Mouse (Mus musculus) limb, embryonic 13.5 days (tissue): ENCODE measurements at regions not wholly inside any gene's neighbourhood (a gene's known extent, or its start where the extent isn't known, plus 50 kb on each side); places are given as distances from the start of the nearest gene placed in this dataset.

Source experiments
- ATAC-seq: fragments of 200-750 bp; cut with Nextera tagmentation; 2 replicates; pipeline ENCODE4 v1.8.0; 2017; ENCODE audit warnings: low read depth, moderate number of reproducible peaks, moderate TSS enrichment; ENCODE audit not compliant: low FRiP score
- H3K27ac ChIP-seq: fragments of 300-500 bp; sonication (generic); 2 replicates; pipeline ENCODE4 v1.5.1; 2015; ENCODE audit warnings: inconsistent platforms, mild to moderate bottlenecking, moderate library complexity
- H3K27me3 ChIP-seq: fragments of 300-500 bp; sonication (generic); 2 replicates; pipeline ENCODE4 v1.6.1; 2015; ENCODE audit warnings: mild to moderate bottlenecking, inconsistent platforms
- H3K36me3 ChIP-seq: fragments of 300-500 bp; sonication (generic); 2 replicates; pipeline ENCODE4 v1.6.1; 2015; ENCODE audit warnings: inconsistent platforms, mild to moderate bottlenecking, moderate library complexity
- H3K4me1 ChIP-seq: fragments of 300-500 bp; sonication (generic); 2 replicates; pipeline ENCODE4 v1.6.1; 2015; ENCODE audit warnings: inconsistent platforms
- H3K4me2 ChIP-seq: fragments of 300-500 bp; sonication (generic); replicated peaks from 2 replicates; pipeline ENCODE4 v1.6.1; 2015; ENCODE audit warnings: inconsistent platforms, mild to moderate bottlenecking, moderate library complexity
- H3K4me3 ChIP-seq: fragments of 300-500 bp; sonication (generic); 2 replicates; pipeline ENCODE4 v1.5.1; 2015; ENCODE audit warnings: moderate library complexity, mild to moderate bottlenecking, inconsistent platforms
- H3K9ac ChIP-seq: fragments of 300-500 bp; sonication (generic); 2 replicates; pipeline ENCODE4 v1.6.1; 2015; ENCODE audit warnings: mild to moderate bottlenecking, inconsistent platforms
- H3K9me3 ChIP-seq: fragments of 300-500 bp; sonication (generic); 2 replicates; pipeline ENCODE4 v1.6.1; 2016; ENCODE audit warnings: inconsistent platforms
- WGBS: fragments of 180-500 bp; shearing (Covaris S2); methylation state at CpG from one replicate; pipeline ENCODE4 v1.1.7; 2015; 5-methylcytosine and 5-hydroxymethylcytosine counted together

GRCm38 (mm10) chr14:72277309-72277708 lies 214.3 kb downstream of the Gm9195 start:
- H3K27me3 ChIP-seq, result no peaks in the 10 kb centered on the region
- ATAC-seq, result no peak
- no peak overlapping the region for H3K9ac ChIP-seq
- no peaks in the 10 kb centered on the region for H3K4me1 ChIP-seq
- H3K4me2 ChIP-seq, result no peak overlapping the region
- H3K4me3 ChIP-seq, result no peak overlapping the region
- WGBS, result 82% methylated on average over 4 of the region's 4 CpGs
- H3K27ac ChIP-seq, result no peak overlapping the region
- no peaks in the 10 kb centered on the region for H3K9me3 ChIP-seq
- H3K36me3 ChIP-seq, result no peaks in the 10 kb centered on the region

- Histone ChIP-seq H3K4me1 (no peaks in the 10 kb centered on the region), H3K9me3 (no peaks in the 10 kb centered on the region), H3K27me3 (no peaks in the 10 kb centered on the region), H3K4me2 (no peak overlapping the region), H3K9ac (no peak overlapping the region), H3K27ac (no peak overlapping the region), H3K36me3 (no peaks in the 10 kb centered on the region), H3K4me3 (no peak overlapping the region)
- 65% methylated on average over 2 of the region's 2 CpGs for WGBS
- ATAC-seq, result no peak
These were observed 232.4 kb downstream of the Gm9195 start for GRCm38 (mm10) chr14:72259255-72259654.

GRCm38 (mm10) chr14:72241872-72242271 lies 249.8 kb downstream of the Gm9195 start:
- Histone ChIP-seq H3K27ac (no peak overlapping the region), H3K4me3 (no peak overlapping the region), H3K9ac (no peak overlapping the region), H3K36me3 (no peaks in the 10 kb centered on the region), H3K4me2 (no peak overlapping the region), H3K9me3 (no peaks in the 10 kb centered on the region), H3K4me1 (no peaks in the 10 kb centered on the region), H3K27me3 (no peaks in the 10 kb centered on the region)
- no peak for ATAC-seq
- 86% methylated on average over 4 of the region's 4 CpGs for WGBS

GRCm38 (mm10) chr14:72240272-72240671 lies 251.4 kb downstream of the Gm9195 start:
- ATAC-seq, result no peak
- H3K9me3 ChIP-seq, result no peaks in the 10 kb centered on the region
- H3K4me1 ChIP-seq, result no peaks in the 10 kb centered on the region
- H3K4me3 ChIP-seq, result no peak overlapping the region
- no peak overlapping the region for H3K27ac ChIP-seq
- 57% methylated on average over 4 of the region's 4 CpGs for WGBS
- H3K4me2 ChIP-seq, result no peak overlapping the region
- no peaks in the 10 kb centered on the region for H3K27me3 ChIP-seq
- no peak overlapping the region for H3K9ac ChIP-seq
- no peaks in the 10 kb centered on the region for H3K36me3 ChIP-seq

GRCm38 (mm10) chr14:72238344-72238743 lies 253.3 kb downstream of the Gm9195 start:
- H3K27me3 ChIP-seq, result no peaks in the 10 kb centered on the region
- H3K27ac ChIP-seq, result no peak overlapping the region
- no peak for ATAC-seq
- H3K9me3 ChIP-seq, result no peaks in the 10 kb centered on the region
- no peak overlapping the region for H3K4me2 ChIP-seq
- H3K4me1 ChIP-seq, result no peaks in the 10 kb centered on the region
- H3K9ac ChIP-seq, result no peak overlapping the region
- no peak overlapping the region for H3K4me3 ChIP-seq
- no peaks in the 10 kb centered on the region for H3K36me3 ChIP-seq
- WGBS, result 90% methylated on average over 4 of the region's 4 CpGs

GRCm38 (mm10) chr14:72234234-72235075 lies 257.2 kb downstream of the Gm9195 start:
- no peak for ATAC-seq

GRCm38 (mm10) chr14:72227853-72228252 lies 263.8 kb downstream of the Gm9195 start:
- ATAC-seq, result no peak
- no peaks in the 10 kb centered on the region for H3K36me3 ChIP-seq
- H3K9me3 ChIP-seq, result no peaks in the 10 kb centered on the region
- no peak overlapping the region for H3K4me3 ChIP-seq
- H3K4me2 ChIP-seq, result no peak overlapping the region
- no peaks in the 10 kb centered on the region for H3K27me3 ChIP-seq
- no peaks in the 10 kb centered on the region for H3K4me1 ChIP-seq
- WGBS, result 70% methylated on average over 5 of the region's 5 CpGs
- no peak overlapping the region for H3K9ac ChIP-seq
- no peak overlapping the region for H3K27ac ChIP-seq

More at GRCm38 (mm10) chr14:72234234-72235075, 257.2 kb downstream of the Gm9195 start:
- Histone ChIP-seq H3K27me3 (no peaks in the 10 kb centered on the region), H3K4me3 (no peak overlapping the region), H3K4me2 (no peak overlapping the region), H3K27ac (no peak overlapping the region), H3K9me3 (no peaks in the 10 kb centered on the region), H3K36me3 (no peaks in the 10 kb centered on the region), H3K9ac (no peak overlapping the region), H3K4me1 (no peaks in the 10 kb centered on the region)
- 77% methylated on average over 6 of the region's 6 CpGs for WGBS

- Histone ChIP-seq H3K9ac (no peak overlapping the region), H3K4me2 (no peak overlapping the region), H3K4me1 (no peaks in the 10 kb centered on the region), H3K27ac (no peak overlapping the region), H3K4me3 (no peak overlapping the region), H3K9me3 (no peaks in the 10 kb centered on the region), H3K36me3 (no peaks in the 10 kb centered on the region), H3K27me3 (no peaks in the 10 kb centered on the region)
- no peak for ATAC-seq
- 88% methylated on average over 1 of the region's 1 CpGs for WGBS
These were observed 264.2 kb downstream of the Gm9195 start for GRCm38 (mm10) chr14:72227441-72227840.

- Histone ChIP-seq H3K9me3 (no peaks in the 10 kb centered on the region), H3K4me1 (no peaks in the 10 kb centered on the region), H3K4me3 (no peak overlapping the region), H3K27ac (no peak overlapping the region), H3K36me3 (no peaks in the 10 kb centered on the region), H3K9ac (no peak overlapping the region), H3K4me2 (no peak overlapping the region), H3K27me3 (no peaks in the 10 kb centered on the region)
- ATAC-seq, result no peak
- WGBS, result 69% methylated on average over 1 of the region's 1 CpGs
These were observed 264.7 kb downstream of the Gm9195 start for GRCm38 (mm10) chr14:72226946-72227345.

GRCm38 (mm10) chr14:72222836-72223235 lies 268.8 kb downstream of the Gm9195 start:
- 43% methylated on average over 2 of the region's 2 CpGs for WGBS
- Histone ChIP-seq H3K4me1 (no peaks in the 10 kb centered on the region), H3K4me3 (no peak overlapping the region), H3K27me3 (no peaks in the 10 kb centered on the region), H3K36me3 (no peaks in the 10 kb centered on the region), H3K27ac (no peak overlapping the region), H3K9me3 (no peaks in the 10 kb centered on the region), H3K4me2 (no peak overlapping the region), H3K9ac (no peak overlapping the region)
- no peak for ATAC-seq

GRCm38 (mm10) chr14:72219523-72219922 lies 272.1 kb downstream of the Gm9195 start:
- no peak for ATAC-seq
- WGBS, result 91% methylated on average over 6 of the region's 6 CpGs
- Histone ChIP-seq H3K9me3 (no peaks in the 10 kb centered on the region), H3K36me3 (no peaks in the 10 kb centered on the region), H3K4me3 (no peak overlapping the region), H3K27me3 (no peaks in the 10 kb centered on the region), H3K4me1 (no peaks in the 10 kb centered on the region), H3K9ac (no peak overlapping the region), H3K27ac (no peak overlapping the region), H3K4me2 (no peak overlapping the region)

GRCm38 (mm10) chr14:72200307-72200706 lies 291.3 kb downstream of the Gm9195 start:
- WGBS, result 62% methylated on average over 3 of the region's 3 CpGs
- no peak overlapping the region for H3K4me3 ChIP-seq

GRCm38 (mm10) chr14:72199900-72200299 lies 291.7 kb downstream of the Gm9195 start:
- Histone ChIP-seq H3K9me3 (no peaks in the 10 kb centered on the region), H3K4me3 (no peak overlapping the region), H3K36me3 (no peaks in the 10 kb centered on the region), H3K4me2 (no peak overlapping the region), H3K9ac (no peak overlapping the region), H3K27ac (no peak overlapping the region), H3K27me3 (no peaks in the 10 kb centered on the region), H3K4me1 (no peaks in the 10 kb centered on the region)
- ATAC-seq, result no peak

More at GRCm38 (mm10) chr14:72200307-72200706, 291.3 kb downstream of the Gm9195 start:
- H3K27me3 ChIP-seq, result no peaks in the 10 kb centered on the region
- no peaks in the 10 kb centered on the region for H3K4me1 ChIP-seq
- no peak overlapping the region for H3K9ac ChIP-seq
- H3K36me3 ChIP-seq, result no peaks in the 10 kb centered on the region
- H3K9me3 ChIP-seq, result no peaks in the 10 kb centered on the region
- H3K27ac ChIP-seq, result no peak overlapping the region
- ATAC-seq, result no peak
- H3K4me2 ChIP-seq, result no peak overlapping the region
